Mouse (Mus musculus) regulatory T cell (primary cell): ENCODE results near the gene Apbb2.

Experiments used
- in situ Hi-C: fragments of 300-600 bp; cut with MboI, MseI; formaldehyde crosslinking; loops from one replicate; pipeline ENCODE4 v1.15.1; 2025; ENCODE audit warnings: high pct_unique_total_duplicates

Gene Apbb2

GRCm38 (mm10) chr5:66523681-66524503 lies 94.7 kb downstream of the Apbb2 start:
- in situ Hi-C loops, result no loop called here

- in situ Hi-C loops, result no loop called here
Observed at GRCm38 (mm10) chr5:66521250-66521649, 97.3 kb downstream of the Apbb2 start.

- in situ Hi-C loops, result no loop called here
Observed at GRCm38 (mm10) chr5:66519511-66519910, 99.1 kb downstream of the Apbb2 start.

GRCm38 (mm10) chr5:66518411-66519006 lies 100.1 kb downstream of the Apbb2 start:
- in situ Hi-C loops, result no loop called here

- in situ Hi-C loops, result no loop called here
Observed at GRCm38 (mm10) chr5:66517503-66517902, 101.1 kb downstream of the Apbb2 start.

- in situ Hi-C loops, result no loop called here
Observed at GRCm38 (mm10) chr5:66516311-66516710, 102.3 kb downstream of the Apbb2 start.

GRCm38 (mm10) chr5:66515271-66515670 lies 103.3 kb downstream of the Apbb2 start:
- in situ Hi-C loops, result no loop called here

GRCm38 (mm10) chr5:66514659-66515058 lies 103.9 kb downstream of the Apbb2 start:
- in situ Hi-C loops, result no loop called here

- in situ Hi-C loops, result no loop called here
Observed at GRCm38 (mm10) chr5:66513412-66513811, 105.2 kb downstream of the Apbb2 start.

GRCm38 (mm10) chr5:66512519-66512918 lies 106.1 kb downstream of the Apbb2 start:
- in situ Hi-C loops, result no loop called here

- in situ Hi-C loops, result no loop called here
Observed at GRCm38 (mm10) chr5:66510716-66511115, 107.9 kb downstream of the Apbb2 start.

GRCm38 (mm10) chr5:66509151-66509550 lies 109.4 kb downstream of the Apbb2 start:
- in situ Hi-C loops, result no loop called here

GRCm38 (mm10) chr5:66505578-66505977 lies 113.0 kb downstream of the Apbb2 start:
- in situ Hi-C loops, result no loop called here

GRCm38 (mm10) chr5:66505071-66505470 lies 113.5 kb downstream of the Apbb2 start:
- in situ Hi-C loops, result no loop called here

- in situ Hi-C loops, result no loop called here
Observed at GRCm38 (mm10) chr5:66504434-66504747, 114.2 kb downstream of the Apbb2 start.

- in situ Hi-C loops, result no loop called here
Observed at GRCm38 (mm10) chr5:66503557-66504433, 114.8 kb downstream of the Apbb2 start.

- in situ Hi-C loops, result no loop called here
Observed at GRCm38 (mm10) chr5:66503033-66503432, 115.6 kb downstream of the Apbb2 start.

- in situ Hi-C loops, result no loop called here
Observed at GRCm38 (mm10) chr5:66499621-66500020, 119.0 kb downstream of the Apbb2 start.

GRCm38 (mm10) chr5:66498140-66498539 lies 120.4 kb downstream of the Apbb2 start:
- in situ Hi-C loops, result no loop called here

GRCm38 (mm10) chr5:66497479-66498087 lies 121.0 kb downstream of the Apbb2 start:
- in situ Hi-C loops, result no loop called here

GRCm38 (mm10) chr5:66496881-66497360 lies 121.7 kb downstream of the Apbb2 start:
- in situ Hi-C loops, result no loop called here

- in situ Hi-C loops, result no loop called here
Observed at GRCm38 (mm10) chr5:66494651-66495050, 123.9 kb downstream of the Apbb2 start.
